Mouse (Mus musculus): ENCODE data around the gene Syngr4. TPM values are rescaled to one million over a fixed set of nuclear protein-coding genes. Genes with fewer than 3 reads are reported as not detected.
"Not testable (repeated sequence)": the region's sequence is repeated elsewhere in the genome, so short reads cannot be mapped to it uniquely, and the experiment has no call there.

Syngr4 gene
- polyA plus RNA-seq, 1 experiment, result 0.26 TPM

DNA sequence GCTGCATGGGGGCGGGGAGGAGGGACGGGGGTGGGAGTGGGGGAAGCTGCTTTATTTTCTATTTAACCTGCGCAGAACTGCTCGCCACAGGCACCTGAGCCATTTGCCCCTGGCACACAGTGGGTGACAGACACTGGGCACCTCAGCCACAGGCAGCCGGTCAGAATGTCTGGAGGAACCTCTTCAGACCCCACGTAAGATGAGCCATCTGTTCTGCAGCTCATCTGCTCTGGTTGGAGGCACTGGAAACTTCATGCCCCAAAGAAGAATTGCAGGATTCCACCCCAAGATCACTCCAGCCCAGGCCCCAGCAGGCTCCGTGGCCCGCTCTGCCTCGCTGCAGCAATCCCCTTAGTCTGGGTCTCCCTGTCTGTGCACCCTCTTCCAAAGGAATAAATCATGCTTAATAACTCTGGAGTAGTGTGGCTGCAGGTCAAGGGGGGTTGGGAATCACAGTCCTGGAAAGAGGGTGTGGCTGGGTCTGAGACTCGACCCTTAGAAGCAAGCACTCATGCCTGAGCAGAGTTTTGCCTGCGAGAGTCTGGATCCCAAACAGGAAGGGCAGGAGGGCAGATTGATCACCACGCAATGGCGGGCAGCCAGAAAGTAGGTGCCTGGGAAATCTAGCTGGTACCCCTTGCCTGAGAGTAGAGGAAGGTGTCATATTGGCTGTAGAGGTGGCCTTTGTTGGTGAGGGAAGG, 20.6 kb upstream of the Syngr4 start:
- DNase-seq (ENCODE audit: low read depth, low spot score), result no peak
- WGBS, result 19% methylated on average over 13 of the region's 13 CpGs

DNA sequence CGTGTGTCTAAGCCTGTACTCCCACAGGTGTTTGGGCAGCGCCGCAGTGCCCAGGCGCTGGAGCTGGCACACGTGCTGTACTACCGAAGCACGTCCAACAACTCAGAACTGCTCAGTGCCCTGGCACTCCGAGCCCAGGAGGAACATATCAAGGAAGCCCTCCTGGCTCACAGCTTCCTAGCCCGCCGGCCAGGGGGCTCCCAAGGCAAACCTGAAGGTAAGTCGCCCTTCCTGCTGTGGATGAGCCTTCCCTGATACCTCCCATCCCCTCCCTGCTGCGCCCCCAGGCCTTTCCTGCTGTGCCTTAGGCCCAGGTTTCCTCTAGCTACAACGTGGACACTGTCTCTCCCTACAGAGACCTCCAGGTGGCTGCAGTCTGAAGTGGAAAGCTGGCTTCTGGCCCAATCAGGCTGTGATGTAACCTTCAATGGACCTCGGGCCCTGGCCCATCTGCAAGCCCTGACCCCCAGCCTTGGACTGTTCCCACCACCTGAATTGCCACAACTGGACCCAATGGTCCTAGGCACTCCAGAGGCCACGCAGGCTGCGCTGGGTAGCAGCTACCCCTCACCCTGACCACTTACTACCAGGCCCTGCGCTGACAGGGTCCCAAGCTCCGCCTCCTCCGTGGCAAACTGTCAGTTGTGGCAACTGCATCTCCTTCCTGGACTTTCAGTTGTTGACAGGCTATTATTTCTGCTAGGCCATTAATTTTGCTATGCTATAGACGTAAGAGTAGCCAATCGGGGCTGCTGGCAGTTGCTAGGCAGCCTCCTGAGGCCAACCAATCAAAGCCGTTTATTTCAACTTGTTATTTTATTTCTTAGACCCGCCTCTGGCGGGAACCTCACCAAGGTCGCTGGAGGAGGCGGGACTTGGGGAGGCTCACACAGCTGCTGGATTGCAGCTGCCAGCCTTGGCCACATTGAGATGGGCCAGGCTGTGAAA, 19.8 kb upstream of the Syngr4 start:
- WGBS, result 28% methylated on average over 26 of the region's 26 CpGs
- DNase-seq (ENCODE audit: low read depth, low spot score), result peak; percentile 52

DNA sequence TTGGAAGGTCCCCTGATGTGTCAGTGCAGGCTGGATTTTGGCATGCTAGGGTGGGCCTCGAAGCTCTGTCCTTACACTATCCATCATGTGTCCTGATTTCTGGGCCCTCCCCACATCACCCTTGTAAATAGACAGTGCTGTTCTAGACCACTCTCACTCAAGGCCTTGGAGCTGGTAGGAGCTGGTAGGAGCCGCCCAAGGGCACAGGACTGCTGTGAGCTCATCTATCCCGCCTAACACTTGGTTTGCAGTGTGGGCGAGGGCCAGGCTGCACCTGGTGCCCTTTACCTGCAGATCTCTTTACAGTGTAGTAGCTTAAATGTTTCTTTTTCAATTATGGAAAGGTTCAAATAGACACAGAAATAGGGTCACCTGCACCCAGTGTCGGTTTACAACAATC, 18.5 kb upstream of the Syngr4 start:
- WGBS, result 56% methylated on average over 5 of the region's 5 CpGs
- DNase-seq (ENCODE audit: low read depth, low spot score), result no peak

DNA sequence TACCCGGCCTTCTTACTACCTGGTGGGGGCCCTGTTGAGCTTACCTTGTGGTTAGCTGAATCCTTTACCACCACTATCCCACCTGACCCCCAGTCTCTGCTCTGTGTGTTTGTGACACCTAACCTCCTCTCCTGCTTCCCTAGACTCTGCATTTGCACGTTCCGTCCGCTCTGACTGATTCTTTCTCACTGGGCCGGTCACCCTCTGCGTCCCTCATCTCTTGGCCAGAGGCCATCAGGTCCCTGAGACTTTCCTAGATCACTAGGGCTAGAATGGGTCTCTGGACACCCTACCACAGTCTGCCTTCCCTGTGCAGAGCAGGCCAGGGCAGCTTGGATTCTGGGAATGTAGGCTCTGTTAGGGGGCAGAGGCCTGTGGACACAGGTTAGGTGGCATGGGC, 17.6 kb upstream of the Syngr4 start:
- no peak for DNase-seq (ENCODE audit: low read depth, low spot score)
- 90% methylated on average over 6 of the region's 6 CpGs for WGBS

DNA sequence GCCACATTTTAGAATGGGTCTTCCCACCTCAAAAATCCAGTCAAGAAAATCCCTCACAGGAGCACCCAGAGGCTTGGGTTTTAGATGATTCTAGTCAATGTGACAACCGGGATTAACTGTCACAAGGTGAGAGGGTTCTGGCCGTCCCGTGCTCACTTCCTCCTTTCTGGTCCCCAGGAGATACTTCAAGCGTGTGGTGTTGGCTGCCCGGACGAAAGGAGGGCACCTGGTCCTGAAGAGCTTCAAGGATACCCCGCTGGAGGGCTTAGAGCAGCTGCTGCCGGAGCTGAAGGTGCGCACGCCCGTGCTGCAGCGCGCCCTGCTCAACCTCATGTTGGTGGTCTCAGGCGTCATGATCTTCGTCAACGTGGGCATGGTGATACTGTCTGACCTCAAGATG, 12.6 kb upstream of the Syngr4 start:
- 94% methylated on average over 16 of the region's 16 CpGs for WGBS
- no peak for DNase-seq (ENCODE audit: low read depth, low spot score)

DNA sequence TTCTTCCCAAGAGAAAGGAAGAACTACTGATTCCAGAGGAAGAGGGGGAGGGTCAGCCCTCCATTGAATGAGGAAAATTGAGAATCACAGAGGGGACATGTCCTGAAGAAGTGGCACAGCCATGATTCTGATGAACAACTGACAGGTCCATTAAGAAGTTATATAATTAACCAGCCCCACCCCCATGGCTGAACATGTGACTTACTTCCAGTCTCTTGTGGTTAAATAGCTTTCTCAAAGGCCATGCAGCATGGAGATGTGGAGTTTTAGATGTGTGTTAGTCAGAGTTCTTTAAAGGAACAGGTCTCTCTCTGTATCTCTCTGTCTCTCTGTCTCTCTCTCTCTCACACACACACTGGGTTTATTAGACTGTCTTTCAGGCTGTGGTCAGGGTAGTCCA, 11.9 kb upstream of the Syngr4 start:
- no peak for DNase-seq (ENCODE audit: low read depth, low spot score)

DNA sequence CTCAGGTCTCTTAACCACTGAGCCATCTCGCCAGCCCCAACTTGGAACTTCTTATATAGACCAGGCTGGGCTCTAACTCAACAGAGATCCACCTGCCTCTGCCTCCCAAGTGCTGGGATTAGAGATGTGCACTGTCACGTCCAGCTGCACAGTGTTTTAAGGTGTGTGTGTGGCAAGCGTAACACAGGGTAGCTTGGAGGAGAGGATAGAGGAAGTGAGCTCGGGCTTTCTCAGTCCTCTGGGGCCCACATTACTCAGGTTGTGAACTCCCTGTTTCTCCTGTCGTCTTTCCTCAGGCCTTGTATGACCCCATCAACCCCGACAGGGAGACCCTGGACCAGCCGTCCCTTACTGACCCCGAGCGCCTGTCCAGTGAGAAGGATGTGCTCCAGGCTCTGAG, 10.1 kb upstream of the Syngr4 start:
- 87% methylated on average over 9 of the region's 9 CpGs for WGBS
- no peak for DNase-seq (ENCODE audit: low read depth, low spot score)

DNA sequence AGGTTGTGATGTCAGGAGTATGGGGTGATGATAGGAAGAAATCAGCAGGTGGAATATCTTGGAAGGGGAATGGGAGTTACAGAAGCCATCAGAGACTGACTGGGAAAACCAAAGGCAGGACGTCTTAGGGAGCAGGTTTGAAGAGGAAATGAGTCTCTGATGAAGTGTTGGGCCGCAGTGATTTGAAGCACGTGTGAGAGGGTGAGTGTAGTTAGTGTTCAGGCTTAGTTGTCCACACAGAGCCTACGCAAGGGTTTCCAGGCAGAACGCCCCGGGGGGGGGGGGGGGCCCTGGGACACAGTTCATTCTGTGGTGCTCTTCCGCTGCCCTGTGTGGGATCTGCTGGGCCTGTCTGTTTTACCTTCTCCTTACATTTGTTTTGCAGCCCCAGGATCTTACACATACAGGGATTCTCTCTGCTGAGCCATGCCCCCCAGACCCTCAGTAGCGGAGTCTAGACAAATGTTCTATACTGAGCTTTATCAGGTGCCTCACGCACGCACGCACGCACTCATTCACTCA, 6.0 kb upstream of the Syngr4 start:
- no peak for DNase-seq (ENCODE audit: low read depth, low spot score)
- 69% methylated on average over 12 of the region's 12 CpGs for WGBS

DNA sequence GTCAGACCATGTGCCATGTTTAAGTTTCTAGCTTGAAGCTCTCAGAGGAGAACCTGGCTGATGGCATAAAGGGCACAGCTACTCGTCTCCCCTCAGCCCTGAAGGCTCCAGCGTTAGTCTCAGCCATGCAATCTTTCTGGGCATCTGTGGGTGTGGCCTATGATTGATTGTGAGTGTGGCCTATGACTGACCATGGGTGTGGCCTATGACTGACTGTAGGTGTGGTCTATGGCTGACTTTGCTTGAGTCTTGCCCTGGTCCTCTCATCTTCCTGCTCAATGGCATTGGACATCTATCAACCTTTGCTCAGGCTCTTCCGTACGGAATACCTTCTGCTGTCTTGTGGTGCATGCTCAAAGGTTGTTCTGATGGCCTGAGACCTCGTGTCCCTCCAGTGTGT, 5.0 kb upstream of the Syngr4 start:
- 46% methylated on average over 5 of the region's 5 CpGs for WGBS
- no peak for DNase-seq (ENCODE audit: low read depth, low spot score)

DNA sequence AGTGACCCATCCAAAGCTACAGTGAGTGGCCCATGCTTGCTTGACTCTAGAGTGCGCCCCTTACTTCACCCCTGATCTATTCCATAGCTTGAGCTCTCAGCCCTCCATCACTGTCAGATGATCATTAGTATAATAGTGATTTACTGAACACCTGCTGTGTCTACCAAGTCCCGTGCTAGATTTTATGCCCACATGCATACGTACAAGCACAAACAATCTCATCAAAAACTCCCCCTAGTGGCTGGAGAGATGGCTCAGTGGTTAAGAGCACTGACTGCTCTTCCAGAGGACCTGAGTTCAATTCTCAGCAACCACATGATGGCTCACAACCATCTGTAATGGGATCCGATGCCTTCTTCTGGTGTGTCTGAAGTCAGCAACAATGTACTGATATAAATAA, 1.6 kb upstream of the Syngr4 start:
- DNase-seq (ENCODE audit: low read depth, low spot score), result not testable (repeated sequence)
- 41% methylated on average over 4 of the region's 4 CpGs for WGBS

DNA sequence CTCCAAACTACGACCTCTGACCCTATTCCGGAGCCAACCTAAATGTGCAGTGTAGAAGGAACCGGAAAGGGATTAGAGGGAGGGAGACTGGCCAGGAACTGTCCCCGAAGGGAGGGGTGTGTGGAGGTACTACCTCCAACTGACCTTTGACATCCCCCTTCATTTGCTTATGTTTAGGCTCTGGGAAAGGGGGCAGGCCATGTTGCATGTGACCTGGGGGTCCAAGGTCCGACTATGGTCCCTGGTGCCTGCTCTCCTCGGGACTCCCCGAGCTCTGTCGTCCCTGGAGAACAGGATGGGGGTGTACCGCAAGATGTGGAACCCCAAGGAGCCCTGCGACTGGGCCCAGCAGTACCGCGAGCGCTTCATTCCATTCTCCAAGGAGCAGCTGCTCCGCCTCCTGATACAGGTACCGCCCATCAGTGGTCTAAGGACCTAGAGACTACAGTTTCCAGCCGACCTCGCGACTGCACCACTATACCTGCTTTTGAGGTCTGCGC, 794 bp upstream of the Syngr4 start:
- 1% methylated on average over 19 of the region's 19 CpGs for WGBS
- DNase-seq (ENCODE audit: low read depth, low spot score), result no peak

DNA sequence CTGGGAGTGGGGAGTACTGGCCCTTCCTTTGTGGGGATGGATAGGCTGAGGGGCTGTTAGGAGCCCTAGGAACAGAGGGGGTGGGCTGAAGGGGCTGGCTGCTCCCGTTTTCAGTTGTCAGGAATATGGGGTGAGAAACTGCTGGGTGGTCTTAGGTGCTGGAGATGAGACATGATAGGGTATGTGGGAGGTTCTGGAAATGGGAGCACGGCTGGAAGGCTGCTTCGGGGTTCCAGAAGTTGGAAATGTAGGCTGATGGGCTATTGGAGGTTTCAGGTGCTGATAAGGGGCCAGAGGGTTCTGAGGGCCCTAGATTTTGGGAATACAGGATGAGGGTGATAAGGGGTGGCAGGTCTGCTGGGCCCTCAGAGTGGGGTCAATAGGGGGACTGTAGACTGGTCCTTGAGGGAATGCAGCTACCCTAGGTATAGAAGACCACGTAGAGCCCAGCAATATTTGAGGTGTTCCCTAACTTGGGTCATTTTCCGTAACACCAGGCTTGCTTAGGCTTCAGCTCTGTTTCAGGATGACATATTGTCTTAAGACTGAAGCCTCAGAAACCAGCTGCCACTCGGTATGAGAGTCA, 490 bp downstream of the Syngr4 start:
- DNase-seq (ENCODE audit: low read depth, low spot score), result no peak
- 70% methylated on average over 6 of the region's 6 CpGs for WGBS

DNA sequence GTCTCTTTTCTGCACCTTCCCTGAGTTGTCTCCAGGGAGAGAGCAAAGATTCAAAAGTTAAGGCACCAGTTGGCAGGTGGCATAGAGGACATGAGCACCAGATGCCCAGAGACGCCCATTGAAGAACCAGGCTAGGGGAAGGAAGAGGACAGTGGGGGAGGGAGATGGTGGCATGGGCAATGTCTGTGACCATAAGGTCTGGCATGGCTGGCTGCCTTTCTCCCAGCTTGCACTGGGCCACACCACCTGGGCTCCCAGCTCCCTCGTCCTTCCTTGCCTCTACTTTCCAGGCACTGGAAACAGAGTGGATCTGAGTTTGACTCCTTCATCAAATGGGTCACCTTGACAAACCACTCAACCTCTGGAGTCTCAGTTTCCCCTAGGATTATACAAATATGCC, 3.9 kb downstream of the Syngr4 start:
- no peak for DNase-seq (ENCODE audit: low read depth, low spot score)
- WGBS, result 88% methylated on average over 2 of the region's 2 CpGs

DNA sequence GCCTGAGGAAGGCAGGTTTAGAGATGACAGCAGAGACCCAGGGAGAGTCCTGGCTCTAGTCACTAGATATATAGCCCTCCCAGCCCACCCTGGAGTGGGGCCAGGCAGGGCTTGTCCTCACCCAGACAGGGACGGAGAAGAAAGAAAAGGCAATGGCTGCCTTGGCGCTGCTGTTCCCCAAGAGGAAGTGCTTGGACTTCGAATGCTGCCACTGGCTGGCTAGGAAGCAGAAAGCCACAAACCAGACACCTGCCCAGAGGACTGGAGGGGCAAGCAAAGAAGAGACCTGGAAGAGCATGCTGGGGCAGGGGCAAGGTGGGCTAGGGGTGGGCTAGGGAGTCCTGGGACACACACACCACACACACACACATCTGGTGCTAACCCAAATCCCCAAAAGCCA, 9.3 kb downstream of the Syngr4 start:
- WGBS, result 38% methylated on average over 3 of the region's 3 CpGs
- no peak for DNase-seq (ENCODE audit: low read depth, low spot score)

DNA sequence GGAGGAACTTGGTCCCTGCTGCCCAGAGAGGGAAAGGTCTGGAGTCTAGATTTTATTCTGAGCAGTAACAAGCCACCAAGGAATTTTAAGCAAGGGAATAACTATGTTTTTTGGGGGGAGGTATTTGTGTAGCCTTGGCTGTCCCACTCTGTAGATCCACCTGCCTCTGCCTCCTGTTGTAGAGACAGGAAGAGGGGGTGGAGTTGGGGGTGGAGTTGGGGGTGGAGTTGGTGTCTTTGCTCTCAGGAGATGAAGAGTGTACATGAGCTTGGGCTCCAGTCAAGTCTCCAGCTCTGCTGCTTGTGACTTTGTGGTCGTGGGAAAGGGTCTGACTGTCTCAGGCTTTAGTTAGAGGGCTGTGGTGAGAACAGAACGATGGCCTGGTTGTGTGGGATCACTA, 15.5 kb downstream of the Syngr4 start:
- WGBS, result 93% methylated on average over 2 of the region's 2 CpGs

DNA sequence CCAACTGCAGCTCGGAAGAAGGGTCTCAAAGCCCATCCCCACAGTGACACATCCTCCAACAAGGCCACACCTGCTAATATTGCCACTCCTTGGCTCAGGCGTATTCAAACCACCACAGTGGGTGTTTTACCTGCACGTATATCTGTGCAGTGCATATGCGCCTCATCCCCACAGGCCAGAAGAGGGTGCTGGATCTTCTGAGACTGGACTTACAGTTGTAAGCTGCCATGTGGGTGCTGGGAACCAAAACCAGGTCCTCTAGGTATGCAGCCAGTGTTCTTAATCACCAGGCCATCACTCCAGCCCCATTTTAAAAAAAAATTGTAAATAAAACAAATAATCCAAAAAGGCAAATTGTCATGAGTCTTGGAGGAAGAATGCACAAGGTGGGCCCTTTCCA, 16.0 kb downstream of the Syngr4 start:
- 95% methylated on average over 4 of the region's 4 CpGs for WGBS
- DNase-seq (ENCODE audit: low read depth, low spot score), result no peak

More for the DNA sequence above, 15.5 kb downstream of the Syngr4 start:
- DNase-seq (ENCODE audit: low read depth, low spot score), result no peak

DNA sequence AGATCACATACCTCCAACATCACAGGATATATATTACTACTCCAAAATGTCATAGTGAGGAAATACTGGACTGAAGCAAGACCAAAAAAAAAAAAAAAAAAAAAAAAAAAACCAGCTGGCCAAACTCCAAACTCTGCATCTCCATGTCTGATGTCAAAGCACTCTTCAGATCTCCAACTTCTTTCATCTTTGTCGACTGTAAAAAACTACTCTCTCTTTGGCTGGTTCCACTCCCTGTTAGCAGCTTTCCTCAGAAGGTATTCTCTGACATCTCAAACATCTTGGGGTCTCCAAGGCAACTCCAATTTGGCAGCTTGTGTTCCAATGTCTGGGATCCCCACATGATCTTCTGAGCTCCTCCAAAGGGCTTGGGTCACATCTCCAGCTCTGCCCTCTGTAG, 18.2 kb downstream of the Syngr4 start, which contains the start of gene Grin2d:
TSS of gene Grin2d (minus strand) at position 101 of the 400 bp plus-strand sequence.
- 92% methylated on average over 1 of the region's 1 CpGs for WGBS

DNA sequence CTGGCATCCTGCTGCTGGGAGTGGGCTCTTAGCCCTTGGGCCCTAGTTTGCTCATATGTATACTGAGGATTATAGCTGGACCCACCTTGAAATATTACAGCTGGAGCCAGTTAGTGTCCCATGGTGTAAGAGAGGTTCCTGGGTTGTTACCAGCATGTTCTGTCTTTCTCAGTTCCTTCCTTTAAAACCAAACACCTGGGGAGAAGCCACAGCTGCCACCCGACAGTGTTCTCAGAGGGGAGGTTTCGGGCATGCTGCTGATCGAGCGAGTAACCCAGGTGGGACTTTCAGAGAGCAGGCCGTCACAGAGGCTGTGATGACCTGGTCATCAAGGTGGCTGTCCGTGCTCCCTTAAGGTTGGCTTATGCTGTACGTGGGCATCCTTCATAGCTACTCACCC, 19.6 kb downstream of the Syngr4 start:
- DNase-seq (ENCODE audit: low read depth, low spot score), result no peak
- 95% methylated on average over 7 of the region's 7 CpGs for WGBS

More for the DNA sequence above, 18.2 kb downstream of the Syngr4 start, which contains the start of gene Grin2d:
- DNase-seq (ENCODE audit: low read depth, low spot score), result not testable (repeated sequence)

DNA sequence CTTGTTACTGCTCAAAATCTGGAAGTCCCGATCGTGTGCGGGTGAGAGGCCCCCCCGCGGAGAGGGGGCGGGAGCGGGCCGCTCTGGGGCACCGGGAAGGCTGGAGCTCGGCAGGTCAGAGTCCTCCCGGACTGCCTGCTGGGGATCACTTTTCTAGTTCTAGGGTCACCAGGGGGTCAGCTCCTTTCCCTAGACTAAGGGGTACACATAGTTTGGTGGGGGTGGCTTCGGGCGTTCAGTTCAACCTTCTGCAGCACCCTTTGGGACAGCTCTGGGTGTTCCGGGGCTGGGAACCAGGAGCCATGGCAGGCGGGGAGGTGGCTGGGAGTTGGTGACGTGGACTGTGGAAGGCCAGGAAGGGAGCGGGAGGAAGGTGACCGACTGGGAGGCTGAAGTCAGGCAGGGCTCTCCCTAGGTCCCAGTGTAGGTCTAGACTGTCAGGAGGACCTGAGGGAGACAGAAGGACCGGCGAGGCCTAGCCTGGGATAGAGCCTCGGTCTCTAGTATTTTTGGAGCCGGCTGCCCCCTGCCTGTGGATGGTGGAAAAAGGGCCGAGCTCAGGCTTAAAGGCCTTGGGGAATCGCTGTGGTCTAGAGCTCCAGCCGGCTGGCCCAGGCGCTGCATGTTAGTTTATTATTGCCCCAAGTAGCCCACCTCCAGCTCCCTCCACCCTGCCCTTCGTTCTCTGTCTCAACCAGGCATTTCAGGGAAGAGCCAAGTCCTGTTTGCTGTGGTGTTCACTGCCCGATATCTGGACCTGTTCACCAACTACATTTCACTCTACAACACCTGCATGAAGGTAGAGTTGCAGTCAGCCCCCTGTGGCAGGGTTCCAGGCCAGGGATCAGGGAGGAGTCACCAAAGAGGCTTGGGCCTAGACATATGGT, 23.2 kb downstream of the Syngr4 start:
- DNase-seq (ENCODE audit: low read depth, low spot score), result peak; percentile 25
- 1% methylated on average over 28 of the region's 28 CpGs for WGBS

Measured in large intestine, adult 2 months (tissue).